Mouse (Mus musculus) cerebellum, adult 11-12 months (tissue): ENCODE data around the gene Slc12a9.

Experiments used
- DNase-seq: peaks from one replicate; pipeline ENCODE4 v3.0.0; 2022

The Slc12a9 gene

GRCm38 (mm10) chr5:137346388-137346787 is 13.0 kb upstream of the Slc12a9 start:
- DNase-seq: no peak

DNA sequence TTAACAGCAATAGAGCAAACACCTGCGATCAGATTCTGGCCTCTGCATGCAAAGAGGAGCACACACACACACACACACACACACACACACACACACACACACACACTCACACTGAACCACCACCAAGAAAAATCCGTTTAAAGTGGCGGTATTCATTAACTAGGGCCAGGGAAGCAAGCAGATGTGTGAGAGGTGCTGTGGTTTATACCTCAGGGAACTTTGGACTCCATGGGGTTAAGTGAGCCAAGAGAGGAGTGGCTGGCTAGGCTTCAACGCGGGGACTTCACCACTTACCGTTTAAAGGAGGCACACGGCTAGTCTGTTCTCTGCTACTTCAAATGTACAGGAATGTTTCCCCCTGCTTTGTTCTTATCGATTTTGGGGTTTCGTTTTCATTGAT is 12.4 kb upstream of the Slc12a9 start:
- DNase-seq: no peak

GRCm38 (mm10) chr5:137343869-137344268 is 10.5 kb upstream of the Slc12a9 start:
- DNase-seq: no peak

GRCm38 (mm10) chr5:137343412-137343811 is 10.0 kb upstream of the Slc12a9 start:
- no peak for DNase-seq

DNA sequence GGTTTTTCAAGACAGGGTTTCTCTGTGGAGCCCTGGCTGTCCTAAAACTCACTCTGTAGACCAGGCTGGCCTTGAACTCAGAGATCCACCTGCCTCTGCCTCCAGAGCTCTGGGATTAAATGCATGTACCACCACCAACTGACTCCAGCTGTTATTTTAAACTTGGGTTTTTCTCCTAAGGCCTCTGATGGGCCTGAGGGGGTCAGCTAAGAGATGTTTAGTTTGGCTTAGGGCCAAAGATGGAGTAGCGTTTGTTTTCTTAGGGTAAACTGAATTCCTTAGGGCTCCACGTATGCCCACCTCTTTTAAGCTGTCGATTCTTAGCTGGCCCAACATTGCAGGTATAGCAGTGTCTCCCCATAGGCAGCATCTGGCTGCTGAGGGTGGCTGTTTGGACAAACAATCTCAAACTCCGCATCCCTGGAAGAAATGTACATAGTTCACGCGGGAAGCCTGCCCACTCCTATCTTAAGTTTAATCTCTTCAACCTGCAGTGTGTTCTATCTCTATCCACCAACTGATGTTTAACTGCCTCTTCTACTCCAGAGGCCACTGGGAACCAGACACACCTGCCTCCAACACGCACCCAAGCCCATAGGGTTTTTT is 9.1 kb upstream of the Slc12a9 start:
- no peak for DNase-seq

- peak; percentile 26 for DNase-seq
Observed at GRCm38 (mm10) chr5:137340222-137340621, 6.8 kb upstream of the Slc12a9 start.

GRCm38 (mm10) chr5:137339290-137339979 is 6.0 kb upstream of the Slc12a9 start:
- peak; percentile 70 for DNase-seq

DNA sequence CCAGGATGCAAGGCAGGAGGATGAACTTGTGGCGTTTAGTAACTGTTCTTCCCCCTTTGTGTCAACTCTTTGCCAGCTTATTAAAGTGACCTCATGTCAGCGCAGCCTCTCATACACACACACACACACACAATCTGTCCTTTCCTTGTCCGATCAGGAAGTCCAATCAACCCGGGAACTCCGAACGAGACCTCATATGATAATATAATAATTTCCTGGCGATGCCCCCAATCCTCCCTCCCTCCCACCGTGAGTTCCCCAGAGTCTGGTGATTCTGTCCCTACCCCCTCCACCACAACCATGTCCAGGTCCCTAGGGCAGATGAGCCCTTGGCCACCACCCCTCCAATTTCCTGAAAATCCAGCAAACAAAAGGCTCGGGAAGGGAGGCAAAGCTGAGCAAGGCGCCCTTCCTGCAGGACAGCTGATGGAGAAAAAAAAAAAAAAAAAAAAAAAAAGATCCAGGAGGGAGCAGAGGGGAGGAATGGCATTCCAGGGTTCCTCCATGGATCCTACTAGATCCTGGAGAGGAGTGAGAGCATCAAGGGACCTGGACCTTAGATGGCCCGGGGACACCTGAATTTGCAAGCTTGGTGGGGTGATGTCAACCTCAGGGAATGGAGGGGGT is 5.4 kb upstream of the Slc12a9 start:
- peak; percentile 64 for DNase-seq

- DNase-seq: peak; percentile 93
Observed at GRCm38 (mm10) chr5:137338256-137338655, 4.9 kb upstream of the Slc12a9 start.

GRCm38 (mm10) chr5:137337190-137337589 is 3.8 kb upstream of the Slc12a9 start:
- DNase-seq: peak; percentile 18

DNA sequence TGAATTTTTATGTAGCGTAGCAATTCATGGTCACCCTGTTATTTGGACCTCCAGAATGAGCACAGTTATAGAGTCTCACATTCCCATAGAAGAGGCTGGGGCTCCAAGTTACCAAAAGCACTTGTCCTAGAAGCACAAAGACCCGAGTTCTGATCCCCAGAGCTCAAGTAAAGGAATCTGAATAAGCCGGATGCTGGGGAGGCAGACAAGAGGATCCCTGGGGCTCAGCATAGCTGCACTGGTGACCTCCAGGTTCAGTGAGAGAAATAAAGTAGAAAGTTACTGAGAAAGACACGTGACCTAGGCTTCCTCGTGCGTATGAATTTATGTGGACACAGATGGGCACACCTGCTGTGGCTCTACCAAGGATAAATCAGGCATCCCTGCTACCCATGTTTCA is 1.7 kb upstream of the Slc12a9 start:
- no peak for DNase-seq

DNA sequence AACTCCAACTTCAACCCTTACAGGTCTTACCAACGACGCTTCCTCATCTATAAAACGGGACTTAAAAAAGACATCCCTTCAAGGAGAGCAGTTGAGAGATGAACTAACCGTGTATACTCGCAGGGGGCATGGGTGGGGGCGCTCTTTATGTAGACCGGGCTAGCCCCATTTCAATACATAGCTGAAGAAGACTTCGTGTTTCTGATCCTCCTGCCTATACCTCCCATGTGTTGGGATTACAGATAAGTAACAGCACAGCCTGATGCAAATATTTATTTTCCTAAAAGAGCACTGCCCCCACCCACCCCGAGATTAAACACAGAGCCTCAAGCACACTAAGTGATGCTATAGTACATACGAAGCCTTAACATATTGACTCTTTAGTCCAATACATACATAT is 920 bp upstream of the Slc12a9 start:
- no peak for DNase-seq

DNA sequence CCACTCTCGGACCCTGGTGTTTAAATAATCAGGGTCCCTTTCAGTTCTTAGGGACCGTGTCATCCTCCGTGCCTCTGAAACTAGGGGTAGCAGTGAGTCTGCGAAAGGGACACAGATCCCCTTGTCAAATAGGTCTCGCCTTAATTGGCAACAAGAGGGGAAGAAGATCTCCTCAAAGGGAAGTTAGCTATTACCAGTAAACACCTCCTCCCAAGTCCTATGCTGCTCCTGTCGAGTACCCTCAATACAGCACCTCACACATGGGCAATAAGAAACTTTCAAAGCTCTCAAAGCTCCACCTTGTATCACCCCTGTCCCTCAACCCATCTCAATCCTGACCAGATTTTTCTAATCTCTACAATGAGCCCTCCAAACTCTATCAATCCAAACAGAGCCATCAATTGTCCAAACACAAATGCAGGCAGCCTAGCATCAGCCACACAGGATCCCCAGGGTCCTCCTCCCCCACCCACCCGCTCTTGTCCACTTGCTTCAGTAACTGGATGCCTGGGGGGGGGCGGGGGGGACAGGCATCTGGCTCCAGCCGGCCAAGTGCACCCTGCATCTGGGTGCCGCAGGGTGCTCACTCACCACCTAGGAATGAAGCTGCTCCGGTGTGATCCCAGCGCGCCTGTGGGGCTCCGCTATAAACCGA is 413 bp downstream of the Slc12a9 start:
- DNase-seq: no peak

DNA sequence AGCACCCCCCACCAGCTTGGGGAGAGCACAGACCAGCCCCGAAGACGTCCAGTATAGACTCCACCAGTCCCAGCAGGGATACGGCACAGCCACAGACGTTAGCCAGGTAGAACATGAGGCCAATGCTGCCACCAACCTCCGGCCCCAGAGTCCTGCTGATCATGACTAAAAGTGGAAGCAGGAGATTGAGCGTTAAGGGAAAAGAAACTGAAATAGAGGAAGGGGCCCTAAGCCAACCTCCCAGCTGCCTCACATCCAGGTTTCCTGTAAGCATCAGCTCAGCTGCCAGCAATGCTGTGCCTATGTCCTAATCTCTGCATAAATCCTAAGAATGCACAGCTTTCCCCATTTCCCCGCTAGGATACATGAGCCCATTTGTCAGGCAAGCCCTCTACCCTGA is 2.5 kb downstream of the Slc12a9 start:
- DNase-seq: no peak

DNA sequence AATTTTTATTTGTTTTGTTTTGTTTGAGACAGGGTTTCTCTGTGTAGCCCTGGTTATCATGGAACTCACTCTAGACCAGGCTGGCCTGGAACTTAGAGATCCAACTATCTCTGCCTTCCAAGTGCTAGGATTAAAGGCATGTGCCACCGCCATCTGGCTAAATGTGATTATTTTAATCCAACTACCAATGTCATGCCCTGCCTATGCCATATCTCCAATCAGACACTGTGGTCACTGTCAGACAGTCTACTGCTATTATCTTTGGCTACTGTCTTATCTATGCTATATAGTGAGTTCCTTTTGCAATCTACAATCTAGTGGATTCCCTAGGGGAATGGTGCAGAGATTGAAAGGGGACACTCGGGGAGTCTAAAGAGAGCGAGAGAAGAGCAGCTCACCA is 12.4 kb downstream of the Slc12a9 start:
- DNase-seq: no peak

- no peak for DNase-seq
Observed at GRCm38 (mm10) chr5:137318570-137318969, 14.8 kb downstream of the Slc12a9 start.

DNA sequence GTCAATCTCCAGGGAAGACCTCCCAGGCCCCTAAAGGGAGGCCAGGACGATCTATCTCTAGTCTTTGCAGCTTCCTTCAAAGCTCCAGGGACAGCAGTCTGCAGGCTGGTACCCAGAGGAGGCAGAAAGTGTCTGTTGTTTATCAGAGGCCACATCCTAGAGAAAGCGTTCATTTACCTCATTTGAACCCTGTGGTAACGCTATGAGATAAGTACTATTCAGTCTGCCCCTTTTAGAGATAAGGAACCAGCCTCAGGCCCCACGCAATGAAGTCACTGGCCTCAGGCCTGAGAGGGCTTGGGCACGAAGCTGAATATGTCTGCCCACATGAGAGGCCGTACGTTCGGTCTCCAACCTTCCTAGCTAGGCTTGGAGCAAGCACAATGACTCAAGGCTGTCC is 16.0 kb downstream of the Slc12a9 start:
- no peak for DNase-seq

- DNase-seq: no peak
Observed at GRCm38 (mm10) chr5:137315084-137315903, 18.1 kb downstream of the Slc12a9 start.

GRCm38 (mm10) chr5:137314193-137315083 is 19.0 kb downstream of the Slc12a9 start, which contains the start of gene Trip6:
Gene Trip6, minus strand, starts transcription at chr5:137314404.
- no peak for DNase-seq

- DNase-seq: no peak
Observed at GRCm38 (mm10) chr5:137313466-137314192, 19.8 kb downstream of the Slc12a9 start.

- no peak for DNase-seq
Observed at GRCm38 (mm10) chr5:137308356-137308755, 25.0 kb downstream of the Slc12a9 start.
